Mouse (Mus musculus) megakaryocyte, embryonic 14.5 days (primary cell): Measurements from ENCODE around the gene Nrp2.

Experiments
- FLI1 ChIP-seq: IDR thresholded peaks from 2 replicates; pipeline ENCODE4 v1.6.1; 2012; ENCODE audit warnings: low read length, inconsistent platforms, mixed read lengths
- GATA1 ChIP-seq: IDR thresholded peaks from 3 replicates; pipeline ENCODE4 v1.6.1; 2012; ENCODE audit warnings: mixed read lengths, low read length, inconsistent platforms, borderline replicate concordance

DNA sequence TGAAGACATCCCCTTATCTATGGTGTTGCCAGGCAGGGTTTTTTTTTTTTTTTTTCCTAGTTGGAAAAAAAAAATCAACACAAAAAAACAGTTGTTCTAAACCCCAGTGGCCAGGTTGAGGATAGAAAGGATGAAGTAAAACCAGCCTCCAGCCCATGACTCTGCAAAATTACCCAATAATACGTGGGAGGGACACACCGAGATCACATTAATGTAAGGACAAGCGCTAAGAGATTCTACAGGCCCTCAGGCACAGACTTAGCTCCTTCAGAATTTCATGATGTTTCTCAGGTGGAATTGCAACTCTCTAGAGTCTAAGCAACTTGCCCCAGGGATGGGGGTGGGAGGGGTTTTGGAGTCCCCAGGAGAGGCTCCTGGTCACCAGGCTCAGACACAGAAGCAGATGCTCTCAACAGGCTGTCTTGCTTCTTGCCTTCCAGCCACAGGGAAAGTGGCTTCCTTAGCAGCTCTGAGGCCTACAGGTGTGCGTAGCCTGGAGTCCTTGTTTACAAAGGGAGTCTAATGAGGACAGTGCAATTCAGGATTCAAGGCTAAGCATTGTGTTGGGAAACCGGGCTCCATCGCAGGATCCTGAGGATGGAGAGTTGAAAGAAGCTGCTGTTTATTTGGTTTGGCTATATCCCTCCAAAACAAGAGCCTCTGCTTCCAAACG lies 49.7 kb downstream of the Nrp2 start:
- TF ChIP-seq GATA1: no peak
- no peak for TF ChIP-seq FLI1
